In genomic region chr1:188742971-188743370, GRCm38 (mm10) we compare ENCODE assay signal across 26 mouse cellular contexts.
DNase-seq lines count a peak whose midpoint lies in the region; ATAC-seq lines count a peak whose summit lies in the region.
"Had no signal": no experiment of that assay in that cellular context is flagged by ENCODE, and none has a peak within 500 bp of the region (broad histone marks: within the 10 kb centered on the region; RNA-seq: fewer than 3 reads in every experiment).

No protein-coding gene starts in this region.

- intact Hi-C loops in left cerebral cortex, postnatal 4 days (cut with DNase I): no loop called here

- H3K27ac ChIP-seq in hindbrain, embryonic 14.5 days: no peak overlapping the region
- H3K27ac ChIP-seq in hindbrain, embryonic 10.5 days: no peak overlapping the region
- H3K27ac ChIP-seq in midbrain, embryonic 14.5 days (replicated peaks; ENCODE audit: low read depth, low read length): no peak overlapping the region
- no peak overlapping the region for H3K27ac ChIP-seq in midbrain, embryonic 10.5 days (replicated peaks)
- H3K27ac ChIP-seq: embryonic facial prominence, embryonic 15.5 days; heart, adult 2 months; heart, embryonic 13.5 days; hindbrain, embryonic 13.5 days; intestine, embryonic 15.5 days; kidney, embryonic 15.5 days; layer of hippocampus, adult 2 months; limb, embryonic 12.5 days had no signal

- ATAC-seq in hindbrain, embryonic 14.5 days (ENCODE audit: low FRiP score): no peak
- no peak for ATAC-seq in midbrain, embryonic 14.5 days (ENCODE audit: low FRiP score, low TSS enrichment)
- ATAC-seq: intestine, embryonic 15.5 days; liver, postnatal 0 days had no signal

- peak; percentile 37 to 42 for DNase-seq in cerebellum, postnatal 10 days
- DNase-seq in cerebellum, adult 11-12 months: no peak
- peak; percentile 55 for DNase-seq in hindbrain, embryonic 14.5 days (ENCODE audit: low spot score)
- DNase-seq in hindbrain, embryonic 10.5 days (ENCODE audit: low spot score): no peak
- DNase-seq in left cerebral cortex, postnatal 4 days: peak; percentile 18
- DNase-seq in left cerebral cortex, adult 8-10 months (ENCODE audit: low spot score in 2 of 2): no peak
- peak; percentile 76 for DNase-seq in midbrain, embryonic 14.5 days
- no peak for DNase-seq in midbrain, embryonic 10.5 days (ENCODE audit: low spot score)
- DNase-seq: adrenal gland, postnatal 25 days; cerebellum, adult 11 months; cerebellum, postnatal 36 days; embryo, embryonic 11 days; gastrocnemius, postnatal 25 days; heart, adult 2 months; heart, postnatal 14 days; liver, postnatal 0 days; thymus, adult 18-20 months; thymus, postnatal 36 days had no signal

- no peaks in the 10 kb centered on the region for H3K36me3 ChIP-seq in hindbrain, embryonic 14.5 days (replicated peaks; ENCODE audit: control insufficient read depth, insufficient read depth)
- no peaks in the 10 kb centered on the region for H3K36me3 ChIP-seq in hindbrain, embryonic 10.5 days
- H3K36me3 ChIP-seq in midbrain, embryonic 14.5 days (ENCODE audit: control insufficient read depth, insufficient read depth, low read length): no peaks in the 10 kb centered on the region
- H3K36me3 ChIP-seq in midbrain, embryonic 10.5 days: no peaks in the 10 kb centered on the region
- H3K36me3 ChIP-seq: embryonic facial prominence, embryonic 15.5 days; heart, embryonic 13.5 days; hindbrain, embryonic 13.5 days; intestine, embryonic 15.5 days; kidney, embryonic 15.5 days; limb, embryonic 12.5 days had no signal

- no peak overlapping the region for H3K9ac ChIP-seq in hindbrain, embryonic 14.5 days
- H3K9ac ChIP-seq in midbrain, embryonic 14.5 days (replicated peaks; ENCODE audit: low read length): no peak overlapping the region
- H3K9ac ChIP-seq: embryonic facial prominence, embryonic 15.5 days; heart, embryonic 13.5 days; hindbrain, embryonic 13.5 days; intestine, embryonic 15.5 days; kidney, embryonic 15.5 days; limb, embryonic 12.5 days; liver, postnatal 0 days had no signal

- WGBS in hindbrain, embryonic 14.5 days: 50% methylated on average over 7 of the region's 7 CpGs
- 89% methylated on average over 7 of the region's 7 CpGs for WGBS in hindbrain, embryonic 10.5 days
- 49% methylated on average over 7 of the region's 7 CpGs for WGBS in midbrain, embryonic 14.5 days
- WGBS in midbrain, embryonic 10.5 days: 90% methylated on average over 7 of the region's 7 CpGs

- H3K9me3 ChIP-seq in hindbrain, embryonic 14.5 days (ENCODE audit: control insufficient read depth, low read length): no peaks in the 10 kb centered on the region
- H3K9me3 ChIP-seq in hindbrain, embryonic 10.5 days: no peaks in the 10 kb centered on the region
- H3K9me3 ChIP-seq in midbrain, embryonic 14.5 days (ENCODE audit: control insufficient read depth, low read length): no peaks in the 10 kb centered on the region
- H3K9me3 ChIP-seq in midbrain, embryonic 10.5 days (replicated peaks): no peaks in the 10 kb centered on the region
- H3K9me3 ChIP-seq: embryonic facial prominence, embryonic 15.5 days; heart, embryonic 13.5 days; hindbrain, embryonic 13.5 days; intestine, embryonic 15.5 days; kidney, embryonic 15.5 days; limb, embryonic 12.5 days had no signal

- H3K4me1 ChIP-seq in hindbrain, embryonic 14.5 days (replicated peaks; ENCODE audit: control insufficient read depth, insufficient read depth, low read length): 0 out of 2 replicates have a peak, but pooled peaks cover 4% of the 10 kb centered on the region
- peaks cover 5% of the 10 kb centered on the region; the same call in 1 of the 2 replicates for H3K4me1 ChIP-seq in hindbrain, embryonic 10.5 days (replicated peaks)
- no peaks in the 10 kb centered on the region for H3K4me1 ChIP-seq in midbrain, embryonic 14.5 days (ENCODE audit: control insufficient read depth, insufficient read depth, low read length)
- no peaks in the 10 kb centered on the region for H3K4me1 ChIP-seq in midbrain, embryonic 10.5 days
- H3K4me1 ChIP-seq: heart, embryonic 13.5 days; hindbrain, embryonic 13.5 days; intestine, embryonic 15.5 days; kidney, embryonic 15.5 days; limb, embryonic 12.5 days had no signal

- no peak overlapping the region for H3K4me3 ChIP-seq in hindbrain, embryonic 14.5 days (replicated peaks; ENCODE audit: low read length)
- H3K4me3 ChIP-seq in hindbrain, embryonic 10.5 days: no peak overlapping the region
- H3K4me3 ChIP-seq in midbrain, embryonic 14.5 days (replicated peaks; ENCODE audit: low read depth, low read length): no peak overlapping the region
- no peak overlapping the region for H3K4me3 ChIP-seq in midbrain, embryonic 10.5 days
- H3K4me3 ChIP-seq: embryonic facial prominence, embryonic 15.5 days; heart, adult 2 months; heart, embryonic 13.5 days; hindbrain, embryonic 13.5 days; intestine, embryonic 15.5 days; kidney, embryonic 15.5 days; layer of hippocampus, adult 2 months; limb, embryonic 12.5 days had no signal

- H3K4me2 ChIP-seq in hindbrain, embryonic 14.5 days (replicated peaks): no peak overlapping the region
- H3K4me2 ChIP-seq in midbrain, embryonic 14.5 days (ENCODE audit: low read length): no peak overlapping the region
- H3K4me2 ChIP-seq: embryonic facial prominence, embryonic 15.5 days; heart, embryonic 13.5 days; hindbrain, embryonic 13.5 days; intestine, embryonic 15.5 days; kidney, embryonic 15.5 days; limb, embryonic 12.5 days; liver, embryonic 11.5 days had no signal

- no peaks in the 10 kb centered on the region for H3K27me3 ChIP-seq in hindbrain, embryonic 14.5 days (ENCODE audit: control insufficient read depth, insufficient read depth, low read length)
- no peaks in the 10 kb centered on the region for H3K27me3 ChIP-seq in hindbrain, embryonic 10.5 days (ENCODE audit: insufficient read depth, poor library complexity, severe bottlenecking)
- no peaks in the 10 kb centered on the region for H3K27me3 ChIP-seq in midbrain, embryonic 14.5 days (ENCODE audit: control insufficient read depth, insufficient read depth, low read length)
- H3K27me3 ChIP-seq in midbrain, embryonic 10.5 days (ENCODE audit: low read depth, poor library complexity, severe bottlenecking): no peaks in the 10 kb centered on the region
- H3K27me3 ChIP-seq: embryonic facial prominence, embryonic 15.5 days; heart, embryonic 13.5 days; hindbrain, embryonic 13.5 days; intestine, embryonic 15.5 days; kidney, embryonic 15.5 days; limb, embryonic 12.5 days had no signal

Comparison
In these comparisons a context has a peak if more than half of its experiments do, and no peak if none do; other contexts are left out.
1. DNase-seq: peak in cerebellum, postnatal 10 days (2 of 2), hindbrain, embryonic 14.5 days (single experiment), left cerebral cortex, postnatal 4 days (single experiment) and midbrain, embryonic 14.5 days (single experiment); none in cerebellum, adult 11-12 months (single experiment), hindbrain, embryonic 10.5 days (single experiment), left cerebral cortex, adult 8-10 months (0 of 2) and midbrain, embryonic 10.5 days (single experiment).